Mouse (Mus musculus) monocyte, adult 2 months (primary cell): ENCODE results near the gene Sort1.

Source experiments
- DNase-seq, 2 experiments: peaks; one replicate each; pipeline ENCODE4 v3.0.0; 2022; ENCODE audit warnings: low spot score in 2 of 2, low read depth in 1 of 2

Sort1 gene

GRCm38 (mm10) chr3:108295379-108296219 lies 11.7 kb downstream of the Sort1 start:
- no peak for DNase-seq

- no peak for DNase-seq
Measured at GRCm38 (mm10) chr3:108296220-108297049, 12.6 kb downstream of the Sort1 start.

DNA sequence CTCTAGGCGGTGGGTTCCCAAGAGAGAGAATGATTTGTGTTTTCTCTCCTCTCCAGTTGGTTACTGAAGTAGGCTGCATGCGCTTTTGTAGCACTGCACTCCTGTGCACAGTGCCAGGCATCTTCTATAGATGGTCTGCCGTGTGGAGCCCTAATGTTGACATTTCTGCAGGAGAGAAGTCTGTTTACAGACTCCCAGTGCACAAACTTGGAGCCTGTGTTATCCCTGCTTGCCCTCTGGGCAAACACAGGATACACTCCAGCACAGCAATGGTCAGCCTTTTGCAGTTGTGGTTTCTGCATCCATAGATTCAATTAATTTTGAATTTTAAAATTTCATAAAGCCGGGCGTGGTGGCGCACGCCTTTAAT lies 13.2 kb downstream of the Sort1 start:
- no peak for DNase-seq

DNA sequence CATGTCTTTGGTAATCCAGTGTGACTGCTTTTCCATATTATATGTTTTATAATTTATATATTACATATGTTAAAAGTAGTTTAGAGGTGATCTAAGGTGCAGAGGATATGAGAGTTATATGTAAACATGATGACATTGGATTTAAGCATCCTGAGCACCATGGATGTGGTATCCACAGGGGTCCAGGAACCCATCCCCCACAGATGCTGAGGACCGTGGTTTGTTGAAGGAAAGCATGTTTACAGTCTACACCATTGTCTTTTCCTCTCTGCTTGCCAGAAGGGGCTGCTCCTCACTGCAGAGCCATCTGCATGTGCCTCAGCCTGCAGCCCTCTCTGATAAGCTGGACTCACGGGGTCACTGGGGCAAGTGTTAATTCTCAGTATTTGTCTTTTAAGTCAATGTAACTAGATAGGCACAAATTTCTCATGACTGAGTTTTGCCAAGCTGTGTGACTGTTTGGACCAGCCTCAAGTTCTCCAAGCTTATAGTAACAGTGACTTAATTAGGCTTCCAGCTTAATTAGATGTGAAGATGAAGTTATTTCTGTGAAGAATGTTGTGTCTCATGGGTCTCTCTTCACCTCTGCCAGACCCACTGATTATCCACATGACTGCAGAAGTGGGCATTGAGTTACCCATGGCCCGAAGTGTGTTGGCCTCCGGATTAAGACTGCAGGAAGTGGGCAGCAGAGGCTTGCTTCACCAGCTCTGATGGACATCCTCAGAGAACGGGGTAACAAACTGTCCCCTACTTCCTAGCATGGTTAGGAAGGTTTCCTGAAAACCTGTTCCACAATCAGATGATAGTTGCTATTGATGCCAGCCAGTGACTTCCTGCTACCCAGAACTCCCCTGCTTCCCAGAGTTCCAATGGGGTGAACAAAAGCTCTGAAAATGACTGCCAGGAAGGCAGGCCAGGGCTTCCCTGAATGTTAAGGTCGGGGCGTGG lies 14.0 kb downstream of the Sort1 start:
- DNase-seq: no peak

GRCm38 (mm10) chr3:108300455-108301030 lies 16.7 kb downstream of the Sort1 start:
- DNase-seq: no peak

DNA sequence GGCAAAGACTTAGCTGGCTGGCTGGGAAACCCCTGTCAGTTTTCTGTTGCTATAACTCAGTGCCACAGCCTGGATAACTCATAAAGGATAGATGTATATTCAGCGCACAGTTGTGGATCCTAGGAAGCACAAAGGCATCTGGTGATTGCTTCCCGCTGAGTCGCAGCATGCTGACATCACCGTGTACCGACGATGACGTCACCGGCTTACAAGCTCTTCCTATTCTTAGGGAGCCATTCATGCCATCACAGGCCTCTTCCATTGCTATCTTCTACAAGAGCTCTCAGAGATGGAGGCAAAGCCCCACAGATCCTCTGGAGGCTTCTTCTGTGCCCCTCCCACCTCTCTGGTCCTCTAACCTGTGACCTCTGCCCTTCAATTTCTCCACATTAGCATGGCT lies 19.8 kb downstream of the Sort1 start:
- DNase-seq: no peak

DNA sequence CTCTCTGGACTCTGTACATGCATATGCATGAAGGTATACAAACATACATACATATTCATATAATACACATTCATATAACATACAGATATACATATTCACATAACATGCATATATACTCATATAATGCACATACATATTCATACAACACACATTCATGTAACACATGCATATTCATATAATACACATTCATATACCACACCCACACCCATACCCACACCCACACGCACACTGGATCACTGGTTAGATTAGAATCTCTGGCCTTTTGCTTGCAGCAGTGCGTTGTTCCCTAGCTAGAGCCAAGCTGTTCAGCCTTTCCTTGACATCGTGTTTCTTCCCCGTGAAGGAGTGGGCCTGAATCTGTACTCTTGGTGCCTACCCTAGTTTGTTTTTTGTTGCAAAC lies 20.9 kb downstream of the Sort1 start:
- no peak for DNase-seq

DNA sequence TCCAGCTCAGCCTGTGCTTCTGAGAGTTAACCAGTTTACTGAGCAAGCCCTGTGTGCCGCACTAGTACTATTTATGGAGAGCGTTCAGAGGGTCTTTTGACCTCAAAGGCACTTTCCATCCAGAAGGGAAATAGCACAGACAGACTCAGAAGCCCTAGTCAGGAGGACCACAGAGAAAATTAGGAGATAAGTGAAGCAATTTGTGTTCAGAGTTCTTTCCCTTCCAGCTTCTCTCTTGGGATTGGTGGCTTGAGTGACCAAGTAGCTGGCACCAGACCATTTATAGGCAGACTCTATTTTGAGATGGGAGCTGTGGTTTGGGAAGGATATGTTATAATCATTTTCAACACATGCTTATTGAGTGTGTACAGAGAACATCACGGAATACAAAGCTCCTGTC lies 22.5 kb downstream of the Sort1 start:
- no peak for DNase-seq

DNA sequence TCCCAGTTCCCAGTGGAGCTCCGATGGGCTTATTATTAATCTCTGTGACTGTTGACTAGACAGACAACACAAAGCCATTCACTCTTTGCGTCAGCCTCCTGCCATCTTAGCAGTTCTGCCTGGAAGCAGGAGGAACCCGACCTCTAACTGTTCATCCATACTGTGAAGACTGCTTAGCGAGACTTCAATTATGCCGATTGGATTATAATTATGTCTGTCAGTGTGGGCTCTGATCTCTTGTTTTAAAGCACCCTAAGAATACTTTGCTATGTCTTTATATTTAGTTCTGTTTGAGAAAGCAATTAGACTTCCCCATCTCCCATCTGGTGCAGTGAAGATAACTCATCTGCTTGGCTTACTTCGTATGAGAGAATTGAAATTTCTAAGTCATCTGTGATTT lies 23.6 kb downstream of the Sort1 start:
- DNase-seq: no peak

- DNase-seq: no peak
Measured at GRCm38 (mm10) chr3:108310921-108311341, 27.0 kb downstream of the Sort1 start.

DNA sequence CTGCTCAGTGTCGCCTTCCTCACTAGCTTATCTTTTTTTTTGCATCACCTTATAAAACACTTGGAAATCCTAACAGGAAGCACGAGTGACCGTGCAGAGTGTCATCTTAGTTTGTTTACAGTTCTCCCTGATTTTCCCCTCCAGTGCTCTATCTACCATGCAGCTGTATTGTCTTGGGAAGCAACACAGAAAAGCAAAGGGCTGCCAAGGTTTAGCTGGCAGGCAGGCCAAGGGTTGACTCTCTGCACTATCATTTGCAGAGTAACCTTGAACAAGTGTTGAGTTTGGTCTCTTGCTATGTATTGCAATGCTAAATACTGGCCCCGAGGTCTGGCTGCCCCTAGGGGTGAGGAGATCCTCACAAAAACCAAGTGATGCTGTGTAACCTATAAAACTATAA lies 27.8 kb downstream of the Sort1 start:
- no peak for DNase-seq

DNA sequence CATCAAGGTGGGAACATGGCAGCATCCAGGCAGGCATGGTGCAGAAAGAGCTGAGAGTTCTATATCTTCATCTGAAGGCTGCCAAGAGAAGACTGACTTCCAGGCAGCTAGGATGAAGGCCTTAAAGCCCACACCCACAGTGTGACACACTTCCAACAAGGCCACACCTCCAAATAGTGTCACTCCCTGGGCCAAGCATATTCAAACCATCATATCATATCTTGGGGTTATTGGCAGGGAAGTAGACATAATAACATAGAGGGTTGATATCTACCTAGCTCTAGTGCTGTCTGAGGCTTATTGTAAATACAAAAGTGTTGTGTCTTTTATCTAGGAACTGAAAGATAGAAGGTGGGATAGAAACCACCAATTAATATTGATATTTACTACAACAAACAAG lies 28.5 kb downstream of the Sort1 start:
- DNase-seq: no peak

GRCm38 (mm10) chr3:108313138-108313537 lies 29.3 kb downstream of the Sort1 start:
- no peak for DNase-seq

GRCm38 (mm10) chr3:108314038-108314675 lies 30.3 kb downstream of the Sort1 start:
- no peak for DNase-seq

DNA sequence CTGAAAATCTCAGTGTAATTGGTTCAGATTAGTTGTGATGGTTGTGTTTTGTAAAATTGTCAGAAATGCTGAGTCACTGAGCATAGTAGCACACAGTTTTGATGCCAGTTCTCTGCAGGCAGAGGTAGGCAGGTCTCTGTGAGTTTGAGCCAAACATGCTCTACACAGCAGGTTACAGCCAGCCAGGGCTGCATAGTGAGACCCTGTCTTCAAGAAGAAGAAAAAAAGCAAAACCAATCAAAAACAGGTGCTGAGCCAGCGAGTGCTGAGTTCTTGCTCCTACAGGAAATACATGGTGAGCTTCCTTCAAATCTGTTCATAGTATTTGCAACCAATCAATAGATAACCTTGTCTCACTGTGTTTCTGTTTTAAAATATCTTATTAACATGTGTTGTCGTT lies 34.6 kb downstream of the Sort1 start:
- DNase-seq: no peak

GRCm38 (mm10) chr3:108321671-108322070 lies 37.8 kb downstream of the Sort1 start:
- DNase-seq: no peak

DNA sequence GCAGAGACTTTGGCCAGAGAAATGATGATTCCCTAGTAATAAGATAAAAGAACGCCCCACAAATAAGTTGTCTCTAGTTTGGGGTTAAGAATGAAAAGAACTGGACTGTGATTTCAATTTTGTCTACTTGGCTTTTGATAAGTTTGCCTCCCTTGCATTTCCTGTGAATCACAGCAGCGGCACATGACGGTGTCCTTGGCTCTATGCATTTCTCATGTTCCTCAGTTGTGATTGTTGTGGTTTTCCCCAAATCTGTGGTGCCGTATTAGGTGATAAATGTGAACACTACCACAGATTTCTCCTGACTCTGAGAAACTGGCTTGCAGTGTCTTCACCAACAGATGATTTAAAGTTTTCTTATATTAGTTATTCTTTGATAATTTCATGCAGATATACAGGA lies 38.3 kb downstream of the Sort1 start:
- no peak for DNase-seq

DNA sequence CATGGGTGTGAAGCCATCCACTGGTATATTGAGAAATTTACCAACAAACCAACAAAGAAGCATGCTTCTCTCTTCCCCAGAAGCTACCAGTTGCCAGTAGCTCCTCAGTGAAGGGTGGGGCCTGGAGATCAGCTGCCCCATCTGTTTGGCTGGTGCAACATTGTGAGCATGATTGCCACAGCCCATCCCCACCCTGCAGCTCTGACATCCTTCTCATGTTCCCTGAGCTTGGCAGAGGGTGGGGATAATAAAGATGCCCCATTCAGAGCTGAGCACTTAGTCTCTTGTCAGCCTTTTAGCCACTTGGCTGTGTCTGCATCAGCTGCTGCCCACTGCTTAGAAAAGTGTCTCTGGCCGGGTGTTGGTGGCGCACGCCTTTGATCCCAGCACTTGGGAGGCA lies 39.1 kb downstream of the Sort1 start:
- peak in 1 of 2 experiments; percentile 19 for DNase-seq

DNA sequence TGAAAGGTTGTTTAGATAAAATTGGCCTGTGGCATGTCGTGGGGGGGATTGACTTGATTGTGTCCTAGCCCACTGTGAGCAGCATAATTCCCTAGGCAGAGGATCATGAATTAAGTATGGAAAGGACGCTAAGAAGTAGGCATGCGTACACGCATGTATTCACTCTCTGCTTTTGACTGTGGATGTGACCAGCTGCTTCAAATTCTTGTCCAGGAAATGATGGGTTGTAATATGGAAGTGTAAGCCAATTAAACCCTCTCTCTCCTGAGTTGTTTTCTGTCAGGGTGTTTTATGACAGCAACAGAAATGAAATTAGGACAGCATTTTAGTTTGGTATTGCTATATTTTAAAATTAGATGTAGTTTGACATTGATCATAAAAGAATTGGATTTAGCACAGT lies 41.0 kb downstream of the Sort1 start:
- no peak for DNase-seq

- no peak for DNase-seq
Measured at GRCm38 (mm10) chr3:108325521-108325920, 41.6 kb downstream of the Sort1 start.
